Mouse (Mus musculus): ENCODE results near the gene Rexo4.

GRCm38 (mm10) chr2:26964724-26965370 lies 661 bp upstream of the Rexo4 start:
- TF ChIP-seq CTCF (IDR thresholded peaks at IDR 0.05) (no peak), EP300 (IDR thresholded peaks at IDR 0.05; ENCODE audit: insufficient read depth, low read depth, low read length) (no peak)

All from heart, adult 2 months (tissue).